Mouse (Mus musculus) thymus, postnatal 10 days (tissue): Measurements from ENCODE around the gene Ifnab.

Experiments used
- DNase-seq, 2 experiments: peaks; one replicate each; pipeline ENCODE4 v3.0.0; 2021; ENCODE audit warnings: low spot score in 2 of 2

Gene Ifnab

DNA sequence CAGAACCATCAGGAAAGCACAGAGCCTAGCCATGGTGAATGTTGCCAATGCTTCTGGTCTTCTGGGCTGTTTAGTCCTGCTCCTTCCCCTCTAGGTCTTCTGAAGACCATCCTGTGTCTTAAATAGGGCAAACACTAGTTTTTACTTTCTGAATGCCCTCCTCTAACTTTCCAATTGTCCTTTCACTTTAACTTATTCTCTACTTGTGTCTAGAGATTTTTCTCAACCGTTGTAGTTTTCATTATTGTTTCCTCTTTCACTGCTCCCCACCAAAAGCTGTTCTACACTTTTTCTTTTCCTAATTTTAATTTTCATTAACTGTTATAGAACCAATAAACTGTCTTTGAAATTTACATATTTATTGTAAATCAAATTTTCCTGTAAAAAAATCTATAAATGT lies 14.3 kb downstream of the Ifnab start, which contains the start of gene Ifna16:
Gene Ifna16 (minus strand): TSS at position 101 of the 400 bp plus-strand sequence.
- DNase-seq, result no peak

DNA sequence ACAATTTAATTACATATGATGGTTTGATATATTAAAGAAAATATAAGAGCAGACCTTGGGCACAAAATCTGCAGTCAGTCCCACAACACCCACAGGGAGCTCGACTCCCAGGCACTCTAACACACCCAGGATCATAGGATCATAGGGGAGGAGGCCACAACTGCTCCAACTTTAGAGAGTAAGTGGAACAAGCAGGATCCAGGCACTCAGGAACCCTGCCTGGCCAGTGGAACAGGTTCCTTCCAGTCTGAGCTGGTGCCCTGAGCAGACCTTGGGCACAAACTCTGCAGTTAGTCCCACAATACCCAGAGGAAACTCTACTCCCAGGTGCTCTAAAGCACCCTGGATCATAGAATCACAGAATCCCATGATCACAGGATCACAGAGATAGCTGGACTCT lies 35.7 kb downstream of the Ifnab start:
- DNase-seq, result no peak

DNA sequence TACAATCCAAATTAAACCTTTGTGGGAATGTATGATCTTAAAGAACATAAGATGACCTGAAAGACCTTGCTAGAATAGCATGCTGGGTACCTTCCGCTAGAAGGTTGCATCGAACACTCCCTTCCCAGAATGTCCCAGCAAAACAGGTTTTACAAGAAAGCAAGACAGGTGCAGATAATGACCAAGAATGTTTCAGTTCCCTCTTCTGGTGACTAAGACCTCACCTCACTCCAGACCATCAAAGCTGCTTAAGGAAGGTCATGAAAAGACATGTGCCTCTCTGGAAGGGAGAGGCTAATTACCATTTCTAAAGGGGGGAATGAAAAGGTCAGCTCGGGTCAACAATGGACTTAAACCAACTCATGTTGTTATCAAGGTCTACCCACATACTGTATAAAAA lies 37.5 kb downstream of the Ifnab start:
- DNase-seq, result no peak

DNA sequence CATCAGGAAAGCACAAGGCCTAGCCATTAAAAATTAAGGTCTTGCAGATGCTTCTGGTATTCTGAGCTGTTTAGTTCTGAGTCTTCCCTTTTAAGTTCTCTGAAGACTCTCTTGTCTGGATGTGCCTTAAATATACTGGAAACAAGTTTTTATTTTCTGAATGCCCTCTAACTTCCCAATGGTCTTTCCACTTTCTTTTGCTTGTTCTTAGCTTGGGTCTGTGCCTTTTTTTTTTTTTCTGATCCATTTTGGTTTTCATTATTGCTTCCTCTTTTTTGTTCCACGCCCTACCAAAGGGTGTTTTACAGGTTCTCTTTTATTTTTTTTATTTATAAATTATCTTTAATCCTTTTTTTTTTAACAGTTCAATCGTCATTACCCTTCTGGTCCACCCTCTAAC lies 46.8 kb downstream of the Ifnab start, which contains the start of gene Ifna13:
Gene Ifna13 (minus strand): TSS at position 101 of the 400 bp plus-strand sequence.
- DNase-seq, result no peak

DNA sequence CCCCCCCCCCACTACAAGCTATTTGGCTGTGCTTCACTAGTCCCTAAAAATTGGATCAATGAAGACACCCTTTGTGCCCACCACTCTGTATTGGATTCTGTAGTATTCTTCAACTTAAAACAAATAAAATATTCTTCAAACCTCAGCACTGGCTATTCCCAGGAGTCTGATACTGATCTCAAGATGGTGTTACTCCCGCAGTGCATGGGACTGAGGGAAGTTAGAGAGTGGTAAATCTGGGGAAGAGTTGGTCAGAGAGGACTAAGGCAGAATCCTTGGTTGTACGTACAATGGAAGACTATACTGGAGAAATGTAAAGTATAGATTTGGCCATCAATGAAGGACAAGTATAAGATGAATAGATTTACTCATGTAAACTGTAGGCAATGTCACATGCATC lies 48.6 kb downstream of the Ifnab start:
- DNase-seq, result no peak

DNA sequence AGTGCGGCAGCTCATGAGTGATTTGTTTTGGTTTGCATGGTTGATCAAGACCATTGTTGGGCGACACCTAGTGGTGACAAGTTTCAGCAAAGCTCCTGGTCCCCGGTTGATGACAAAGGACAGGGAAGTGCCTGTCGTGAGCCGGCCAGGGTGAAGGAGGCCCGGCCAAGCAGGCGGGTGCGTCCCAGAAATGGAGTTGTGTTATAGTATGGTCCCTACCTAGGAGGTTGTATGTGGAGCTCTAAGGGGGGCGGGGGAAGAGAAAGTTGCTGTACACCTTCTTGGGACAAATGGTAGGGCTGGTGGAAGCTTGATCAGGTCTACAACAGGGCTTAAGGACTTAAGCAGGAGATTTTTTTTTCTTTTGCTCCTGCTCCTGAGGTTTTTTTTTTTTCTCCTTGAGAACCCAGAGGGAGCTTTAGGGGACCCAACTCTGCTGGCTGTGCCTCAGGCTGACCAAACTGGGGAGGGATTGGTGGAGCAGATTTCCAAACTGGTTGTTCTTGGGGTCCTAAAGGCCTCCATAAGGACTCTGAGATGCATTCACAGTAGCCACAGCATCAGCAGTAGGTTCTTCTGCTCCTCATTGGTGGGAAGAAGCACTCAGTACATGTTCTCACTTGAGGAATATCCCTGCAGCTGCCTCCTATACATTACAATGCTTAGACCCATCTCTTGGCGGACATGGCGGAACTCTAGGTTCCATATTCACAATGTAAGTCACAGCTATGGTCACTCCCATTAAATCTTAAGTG lies 49.9 kb downstream of the Ifnab start:
- DNase-seq, result peak; percentile 79 to 100

DNA sequence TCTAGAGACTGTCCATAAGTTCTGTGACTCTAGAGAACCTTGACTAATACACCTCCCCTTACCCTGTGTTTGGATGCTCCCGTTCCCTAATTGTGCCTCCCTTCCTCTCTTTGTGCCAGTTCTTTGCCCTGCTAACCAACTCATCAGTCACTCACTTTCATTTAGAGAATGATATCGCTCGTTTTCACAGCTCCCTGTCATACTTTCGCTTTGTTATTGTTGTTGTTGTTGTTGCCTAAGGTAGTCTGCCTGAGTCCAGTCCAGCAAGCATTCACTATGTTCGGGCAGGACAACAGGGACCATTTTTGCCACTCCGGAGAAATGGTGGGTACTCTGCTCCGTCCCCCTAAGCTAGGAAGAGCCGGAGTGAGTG lies 50.5 kb downstream of the Ifnab start:
- no peak for DNase-seq
